Mouse (Mus musculus) heart, adult 8-10 months (tissue): ENCODE measurements around the gene Vps4b. TPM values are rescaled to one million over a fixed set of nuclear protein-coding genes. Genes with fewer than 3 reads are reported as not detected.

ENCODE experiments used
- DNase-seq: peaks from one replicate; pipeline ENCODE4 v3.0.0; 2022; ENCODE audit warnings: low spot score
- total RNA-seq, 4 experiments: library from RNA; stranded (reverse); gene quantifications; 2 replicates each; pipeline ENCODE4 v1.2.4; 2022

Gene Vps4b
- total RNA-seq: 10 to 100 TPM; 25.6 to 34.9 (median 29.4) TPM

GRCm38 (mm10) chr1:106796542-106796924 is at the start of gene Vps4b:
Vps4b (minus strand) TSS chr1:106796728.
- peak; percentile 95 for DNase-seq

GRCm38 (mm10) chr1:106828784-106829183 is 32.3 kb upstream of the Vps4b start:
- no peak for DNase-seq

GRCm38 (mm10) chr1:106822297-106822696 is 25.8 kb upstream of the Vps4b start:
- DNase-seq: no peak

- DNase-seq: peak; percentile 13
Measured at GRCm38 (mm10) chr1:106818323-106818722, 21.8 kb upstream of the Vps4b start.

- DNase-seq: no peak
Measured at GRCm38 (mm10) chr1:106816766-106817165, 20.2 kb upstream of the Vps4b start.

- DNase-seq: no peak
Measured at GRCm38 (mm10) chr1:106815265-106815664, 18.7 kb upstream of the Vps4b start.

- no peak for DNase-seq
Measured at GRCm38 (mm10) chr1:106814864-106815263, 18.3 kb upstream of the Vps4b start.

- no peak for DNase-seq
Measured at GRCm38 (mm10) chr1:106799931-106800330, 3.4 kb upstream of the Vps4b start.

GRCm38 (mm10) chr1:106799406-106799805 is 2.9 kb upstream of the Vps4b start:
- no peak for DNase-seq

GRCm38 (mm10) chr1:106796987-106797779 is 655 bp upstream of the Vps4b start:
- DNase-seq: no peak

- DNase-seq: peak; percentile 10
Measured at GRCm38 (mm10) chr1:106795634-106796541, 640 bp downstream of the Vps4b start.

GRCm38 (mm10) chr1:106774896-106775295 is 21.6 kb downstream of the Vps4b start:
- no peak for DNase-seq

- DNase-seq: no peak
Measured at GRCm38 (mm10) chr1:106774092-106774491, 22.4 kb downstream of the Vps4b start.

GRCm38 (mm10) chr1:106768773-106769172 is 27.8 kb downstream of the Vps4b start:
- no peak for DNase-seq

- no peak for DNase-seq
Measured at GRCm38 (mm10) chr1:106765771-106766170, 30.8 kb downstream of the Vps4b start.

GRCm38 (mm10) chr1:106764846-106765245 is 31.7 kb downstream of the Vps4b start:
- DNase-seq: no peak

- DNase-seq: no peak
Measured at GRCm38 (mm10) chr1:106764281-106764680, 32.2 kb downstream of the Vps4b start.

GRCm38 (mm10) chr1:106760750-106761149 is 35.8 kb downstream of the Vps4b start:
- DNase-seq: no peak

GRCm38 (mm10) chr1:106759572-106760435 is 36.7 kb downstream of the Vps4b start, which contains the start of gene Kdsr:
Kdsr (minus strand) TSS chr1:106759727.
- peak; percentile 97 for DNase-seq

GRCm38 (mm10) chr1:106758734-106759571 is 37.6 kb downstream of the Vps4b start:
- no peak for DNase-seq

- no peak for DNase-seq
Measured at GRCm38 (mm10) chr1:106756633-106757032, 39.9 kb downstream of the Vps4b start.
